ENCODE assay signal across 8 mouse cellular contexts in the genomic region with DNA sequence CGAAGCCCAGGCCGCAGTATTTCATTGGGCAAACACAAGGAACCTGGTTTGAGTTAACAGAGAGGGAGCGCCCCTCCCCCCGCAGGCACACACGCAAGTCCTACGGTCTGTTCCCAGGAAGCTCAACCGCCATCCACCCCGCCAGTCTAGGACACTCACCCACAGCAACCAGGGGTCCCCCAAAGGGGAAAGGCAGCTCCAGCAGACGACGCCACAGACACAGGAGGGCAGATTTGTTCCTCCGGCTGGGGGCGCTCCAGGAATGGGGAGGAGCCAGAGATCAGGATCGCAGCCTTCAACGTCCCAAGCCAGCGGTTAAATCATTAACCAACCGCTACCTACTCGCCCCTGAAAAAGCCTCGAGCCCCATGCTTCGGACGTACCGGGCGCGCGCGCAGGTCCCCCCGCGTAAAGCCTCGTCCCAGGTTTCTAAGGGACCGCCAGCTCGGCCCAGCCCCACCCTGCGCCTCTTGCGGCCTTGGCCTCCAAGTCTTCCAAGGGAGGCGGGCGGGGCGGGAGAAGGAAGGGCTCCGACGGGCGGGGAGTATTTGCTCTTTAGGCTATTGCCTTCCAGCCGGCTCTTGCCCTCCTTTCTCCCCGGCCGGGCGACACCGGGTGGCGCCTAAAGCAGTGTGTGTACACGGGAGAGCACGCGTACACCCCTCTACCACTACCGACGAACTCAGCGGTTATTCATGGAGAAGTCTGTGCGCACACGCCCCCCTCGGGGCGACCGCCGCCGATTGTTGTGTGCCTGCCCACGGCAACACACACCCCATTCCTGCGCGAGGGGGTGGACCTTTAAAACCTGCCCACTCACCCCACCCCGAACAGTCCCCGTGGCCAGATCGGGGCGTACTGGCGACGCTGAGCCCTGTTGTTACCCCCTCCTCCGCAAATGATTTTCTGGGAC. TPM values are rescaled to one million over a fixed set of nuclear protein-coding genes. Genes with fewer than 3 reads are reported as not detected.
A peak's percentile ranks its signal among the peaks of the same experiment; 100 is the strongest.
DNase-seq lines count a peak whose midpoint lies in the region; ATAC-seq and TF ChIP-seq lines count a peak whose summit lies in the region.

No protein-coding gene starts in this region.

- H3K27ac ChIP-seq in cortical plate, adult 2 months (ENCODE audit: insufficient read depth, low read length), result peak overlapping the region; percentile 90

- 0 out of 2 replicates have a peak, but pooled peaks have one; percentile 18 for TF ChIP-seq CTCF in cortical plate, adult 2 months (IDR thresholded peaks at IDR 0.05; ENCODE audit: extremely low read depth, insufficient read depth, low read length)

- peak; percentile 35 for ATAC-seq in megakaryocyte progenitor cell, adult 5-6 weeks (replicated peaks; ENCODE audit: poor library complexity)

- DNase-seq in adrenal gland, adult 18-20 months (ENCODE audit: low spot score in 2 of 2), result peak; percentile 77
- DNase-seq in gastrocnemius, postnatal 10 days, result peak; percentile 72
- peak; percentile 80 for DNase-seq in induced T-regulatory cell, adult 2 months (ENCODE audit: low read depth)
- peak; percentile 38 to 48 for DNase-seq in left cerebral cortex, postnatal 14 days (ENCODE audit: low spot score in 2 of 2)
- peak; percentile 61 for DNase-seq in right cerebral cortex, postnatal 14 days
- DNase-seq in yolk sac, embryonic 10.5 days (ENCODE audit: low spot score), result peak; percentile 93

- no peaks in the 10 kb centered on the region for H3K4me1 ChIP-seq in cortical plate, adult 2 months (ENCODE audit: control insufficient read depth, insufficient read depth, low read length)

- no peak for TF ChIP-seq POLR2A in cortical plate, adult 2 months (IDR thresholded peaks at IDR 0.05; ENCODE audit: extremely low read depth, insufficient read depth, low read length)

- intact Hi-C loops in left cerebral cortex, postnatal 14 days (cut with DNase I), result loop anchor here (2.0 to 5.0 kb wide), 2 partner anchors 39 to 60 kb away; a partner anchor contains a TSS

- H3K4me3 ChIP-seq in cortical plate, adult 2 months (ENCODE audit: insufficient read depth, low read length), result peak overlapping the region; percentile 78

RNA-seq across cellular contexts. Expression of a gene that starts 0.9 kb away (rescaled TPM):
- total RNA-seq in adrenal gland, adult 18-20 months (2021), result 100 to 1,000 TPM in 1 of 2 experiments, 10 to 100 TPM in 1; 70.0 to 160 TPM
- 24.3 and 24.7 TPM in 2 replicates for polyA plus RNA-seq in cortical plate, adult 2 months (2012; rRNA removed)
- total RNA-seq in gastrocnemius, postnatal 10 days (2021), result 10 to 100 TPM; 19.1 to 22.0 TPM
- 10 to 100 TPM; 35.4 to 43.3 TPM for total RNA-seq in left cerebral cortex, postnatal 14 days (2021)
- total RNA-seq in megakaryocyte progenitor cell, adult 5-6 weeks (2015), result 10.0 and 10.3 TPM in 2 replicates
- 14.5 and 14.7 TPM in 2 replicates for total RNA-seq in megakaryocyte progenitor cell, adult 5-6 weeks (2017)

RNA-seq across cellular contexts. Expression of a gene that starts 41.0 kb away (rescaled TPM):
- total RNA-seq in adrenal gland, adult 18-20 months (2021), result under 1 TPM; 0.30 to 0.38 TPM
- 0.06 and 0.08 TPM in 2 replicates for polyA plus RNA-seq in cortical plate, adult 2 months (2012; rRNA removed)
- not detected for total RNA-seq in gastrocnemius, postnatal 10 days (2021)
- under 1 TPM in 1 of 2 experiments, not detected in 1; 0.33 TPM for total RNA-seq in left cerebral cortex, postnatal 14 days (2021)
- total RNA-seq in megakaryocyte progenitor cell, adult 5-6 weeks (2015), result not detected in 2 replicates
- total RNA-seq in megakaryocyte progenitor cell, adult 5-6 weeks (2017), result not detected in 2 replicates

Comparison
In these comparisons a context has a peak if more than half of its experiments do, and no peak if none do; other contexts are left out.
1. Peak in every context shown above with its lines: DNase-seq, ATAC-seq, H3K4me3 ChIP-seq and H3K27ac ChIP-seq.
2. DNase-seq: peak in every context shown above with its lines; median percentile 93 in yolk sac, embryonic 10.5 days; 80 in induced T-regulatory cell, adult 2 months; 77 in adrenal gland, adult 18-20 months; 72 in gastrocnemius, postnatal 10 days; 61 in right cerebral cortex, postnatal 14 days; 43 in left cerebral cortex, postnatal 14 days.